Mouse (Mus musculus) small intestine, adult 2 months (tissue): ENCODE results near the gene Clcnkb.

Experiments
- CTCF ChIP-seq: fragments of 200-500 bp; IDR thresholded peaks from 2 replicates; pipeline ENCODE4 v1.5.1; 2012; ENCODE audit warnings: low read depth, mild to moderate bottlenecking, control low read depth, inconsistent platforms, low read length, moderate library complexity, mixed read lengths; ENCODE audit not compliant: insufficient replicate concordance, insufficient read length; ENCODE audit errors: extremely low read depth
- POLR2A ChIP-seq: fragments of 200-500 bp; IDR thresholded peaks from 2 replicates; pipeline ENCODE4 v1.6.1; 2012; ENCODE audit warnings: low read depth, mild to moderate bottlenecking, control low read depth, inconsistent platforms, low read length, moderate library complexity

- TF ChIP-seq CTCF (no peak), POLR2A (no peak)
Measured at GRCm38 (mm10) chr4:141367997-141368791, 47.6 kb downstream of the Clcnkb start, which contains the start of gene Fam131c.
